Mouse (Mus musculus): ENCODE data around the gene Lrrfip2.

DNA sequence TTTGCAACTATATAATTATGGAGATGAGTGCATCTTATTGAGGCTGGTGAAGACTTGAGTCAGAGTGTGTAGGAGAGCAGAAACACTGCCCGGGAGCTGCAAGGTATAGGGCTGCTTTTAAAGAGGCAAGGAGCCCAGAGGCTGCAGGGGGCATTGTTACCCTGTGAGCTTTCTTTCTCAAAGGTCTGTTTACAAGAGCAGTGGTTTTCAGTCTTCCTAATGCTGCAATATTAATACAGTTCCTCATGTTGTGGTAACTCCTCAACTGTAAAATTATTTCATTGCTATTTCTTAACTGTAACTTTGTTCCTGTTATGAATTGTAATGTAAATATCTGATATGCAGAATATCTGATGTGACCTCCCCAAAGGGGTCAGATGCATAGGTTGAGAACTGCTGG, 104.2 kb downstream of the Lrrfip2 start:
- no peak for TF ChIP-seq POLR2A (IDR thresholded peaks at IDR 0.05; ENCODE audit: low read depth, low read length)
- TF ChIP-seq CTCF (IDR thresholded peaks at IDR 0.05; ENCODE audit: extremely low read depth, insufficient read depth, insufficient read length, insufficient replicate concordance): no peak

Data from spleen, adult 2 months (tissue).